Mouse (Mus musculus) bone marrow, adult 2 months (tissue): Measurements from ENCODE around the gene Olfr688.

Experiments
- CTCF ChIP-seq: fragments of 200-500 bp; IDR thresholded peaks from 2 replicates; pipeline ENCODE4 v1.5.1; 2011; ENCODE audit warnings: low read length, control low read depth; ENCODE audit not compliant: control insufficient read depth, insufficient read depth
- POLR2A ChIP-seq: fragments of 200-500 bp; IDR thresholded peaks from 2 replicates; pipeline ENCODE4 v1.6.1; 2011; ENCODE audit warnings: low read depth, mild to moderate bottlenecking, control low read depth, low read length, borderline replicate concordance; ENCODE audit not compliant: control insufficient read depth

DNA sequence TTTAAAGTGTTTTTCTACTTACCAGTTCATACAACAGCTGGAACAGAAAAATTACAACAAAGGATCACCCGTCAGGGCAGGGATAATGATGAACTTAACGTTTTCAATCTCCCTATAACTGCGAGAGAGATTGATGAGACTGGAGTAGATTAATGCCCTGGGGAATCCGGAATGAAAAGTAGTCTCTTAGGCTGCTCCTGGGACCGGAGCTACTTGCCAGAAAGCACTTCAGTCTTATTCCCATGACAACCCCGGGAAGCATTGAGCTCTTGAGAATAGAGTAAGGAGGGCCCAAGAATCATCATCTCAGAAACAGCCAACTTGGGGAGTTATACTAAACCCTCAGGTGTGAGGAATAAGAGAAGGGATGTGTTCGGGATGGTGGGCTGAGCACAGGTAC, 15.5 kb upstream of the Olfr688 start:
- TF ChIP-seq CTCF (no peak), POLR2A (no peak)
